Mouse (Mus musculus) brain, embryonic 14.5 days (tissue): ENCODE data around the gene Nfyb. TPM values are rescaled to one million over a fixed set of nuclear protein-coding genes. Genes with fewer than 3 reads are reported as not detected.

ENCODE experiments used
- DNase-seq: peaks from one replicate; pipeline ENCODE4 v3.0.0-alpha.2; 2011; ENCODE audit warnings: low read depth
- CTCF ChIP-seq: fragments of 200-500 bp; IDR thresholded peaks from 2 replicates; pipeline ENCODE4 v1.5.1; 2012; ENCODE audit warnings: inconsistent platforms, mild to moderate bottlenecking, moderate library complexity, borderline replicate concordance; ENCODE audit not compliant: insufficient read depth, insufficient read length; ENCODE audit errors: extremely low read depth
- POLR2A ChIP-seq: fragments of 200-500 bp; IDR thresholded peaks from 2 replicates; pipeline ENCODE4 v1.6.1; 2012; ENCODE audit warnings: mild to moderate bottlenecking, inconsistent platforms, borderline replicate concordance; ENCODE audit not compliant: poor library complexity, insufficient read depth, insufficient read length, severe bottlenecking; ENCODE audit errors: extremely low read depth
- polyA plus RNA-seq: library from polyadenylated mRNA; depleted of rRNA; stranded (reverse); fragments of >200 nt; gene quantifications from 2 replicates; pipeline ENCODE4 v1.2.3, GENCODE M21; 2012

Nfyb gene
- polyA plus RNA-seq, 1 experiment = 55.7 TPM

DNA sequence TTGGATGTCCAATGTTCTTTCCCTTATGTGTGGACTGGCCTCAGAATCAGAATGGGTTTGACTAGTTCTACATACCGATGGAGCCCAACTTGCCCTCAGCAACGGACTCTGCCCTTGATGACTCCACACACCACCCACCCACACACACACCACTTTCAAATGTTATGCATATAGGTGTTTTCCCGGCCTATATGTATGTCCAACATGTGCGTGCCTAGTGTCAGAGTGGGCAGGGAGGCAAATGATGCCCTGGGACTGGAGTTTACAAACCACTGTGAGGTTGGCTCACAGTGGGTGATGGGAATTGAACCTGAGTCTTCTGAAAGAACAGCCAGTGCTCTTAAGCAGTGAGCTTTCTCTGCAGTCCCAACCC, 33.2 kb upstream of the Nfyb start:
- no peak for TF ChIP-seq CTCF
- TF ChIP-seq POLR2A = no peak
- no peak for DNase-seq

DNA sequence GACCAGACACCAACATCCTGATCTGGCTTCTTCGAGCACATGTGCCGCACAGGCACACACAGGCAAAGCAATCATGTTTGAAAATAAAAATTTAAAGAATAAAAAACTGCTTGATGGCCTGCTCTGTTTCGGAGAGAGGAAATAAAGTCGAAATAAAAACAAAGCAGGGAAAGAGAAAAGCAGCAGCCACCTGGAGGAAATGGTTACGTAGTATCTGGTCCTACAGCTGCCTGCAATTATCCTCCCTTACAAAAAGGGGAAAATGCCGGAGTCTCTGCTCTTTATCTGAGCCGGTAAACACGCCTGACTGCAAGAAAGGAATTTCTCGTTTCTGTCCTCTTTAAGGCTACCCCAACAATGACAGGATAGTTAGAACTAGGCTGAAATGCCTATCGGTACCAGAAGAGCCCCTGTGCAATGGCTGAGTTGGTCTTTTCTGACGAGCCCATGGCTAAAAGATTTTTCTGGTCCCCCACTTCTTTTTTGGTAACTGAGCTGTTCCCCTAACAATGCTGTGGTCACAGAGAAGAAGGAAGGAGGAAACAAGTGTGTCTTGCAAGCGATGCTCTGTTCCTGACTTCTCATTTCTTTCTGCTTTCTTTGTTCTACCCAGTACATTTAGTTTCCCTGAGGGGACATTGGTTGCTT, 32.7 kb upstream of the Nfyb start:
- peak; percentile 30 for DNase-seq
- TF ChIP-seq CTCF = no peak

GRCm38 (mm10) chr10:82795767-82796166, 31.8 kb upstream of the Nfyb start:
- TF ChIP-seq CTCF = no peak
- TF ChIP-seq POLR2A = no peak
- peak; percentile 25 for DNase-seq

GRCm38 (mm10) chr10:82795071-82795731, 31.3 kb upstream of the Nfyb start:
- DNase-seq = peak; percentile 84
- TF ChIP-seq POLR2A (no peak), CTCF (peak; percentile 18; the same call in 1 of the 2 replicates)

- no peak for DNase-seq
- no peak for TF ChIP-seq POLR2A
- TF ChIP-seq CTCF = no peak
These were observed 28.4 kb upstream of the Nfyb start for GRCm38 (mm10) chr10:82792311-82792710.

GRCm38 (mm10) chr10:82791713-82792112, 27.8 kb upstream of the Nfyb start:
- no peak for DNase-seq
- TF ChIP-seq CTCF (no peak), POLR2A (no peak)

DNA sequence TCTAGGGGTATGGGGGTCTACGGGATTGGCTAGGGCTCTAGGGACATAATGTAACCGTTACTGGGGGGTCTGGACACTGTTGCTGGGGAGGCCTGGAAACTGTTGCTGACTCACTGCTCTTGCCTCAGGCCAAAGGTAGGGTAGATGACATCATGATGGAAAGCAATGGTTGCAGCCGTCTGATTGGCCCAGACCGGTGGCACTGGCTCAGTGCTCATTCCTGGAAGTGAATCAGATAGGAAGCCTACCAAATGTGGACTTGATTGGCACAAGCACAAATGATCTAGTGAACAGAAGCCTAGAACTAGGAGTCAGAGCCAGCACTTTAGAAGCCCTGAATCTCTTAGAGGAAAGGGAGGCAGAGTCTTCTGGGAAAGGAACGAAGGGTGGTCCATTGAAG, 26.6 kb upstream of the Nfyb start:
- TF ChIP-seq CTCF (no peak), POLR2A (no peak)
- no peak for DNase-seq

GRCm38 (mm10) chr10:82789181-82789580, 25.2 kb upstream of the Nfyb start:
- TF ChIP-seq CTCF (no peak), POLR2A (no peak)
- DNase-seq = no peak

GRCm38 (mm10) chr10:82782472-82782871, 18.5 kb upstream of the Nfyb start:
- TF ChIP-seq CTCF (no peak), POLR2A (no peak)
- DNase-seq = no peak

- TF ChIP-seq CTCF = no peak
- TF ChIP-seq POLR2A = no peak
- DNase-seq = no peak
These were observed 16.9 kb upstream of the Nfyb start for GRCm38 (mm10) chr10:82780816-82781215.

DNA sequence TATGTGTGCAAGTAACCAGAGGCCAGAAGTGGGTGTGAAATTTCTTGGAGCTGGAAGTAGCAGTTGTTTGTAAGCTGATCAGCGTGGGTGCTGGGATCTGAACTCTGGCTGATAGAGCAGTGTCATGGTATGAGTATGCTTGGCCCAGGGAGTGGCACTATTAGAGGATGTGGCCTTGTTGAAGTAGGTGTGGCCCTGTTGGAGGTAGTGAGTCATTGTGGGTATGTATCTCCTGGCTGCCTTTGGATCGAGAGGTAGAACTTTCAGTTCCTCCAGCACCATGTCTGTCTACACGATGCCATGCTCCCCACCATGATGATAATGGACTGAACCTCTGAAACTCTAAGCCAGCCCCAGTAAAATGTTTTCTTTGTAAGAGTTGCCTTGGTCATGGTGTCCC, 16.4 kb upstream of the Nfyb start:
- no peak for DNase-seq
- TF ChIP-seq CTCF = no peak
- TF ChIP-seq POLR2A = no peak

DNA sequence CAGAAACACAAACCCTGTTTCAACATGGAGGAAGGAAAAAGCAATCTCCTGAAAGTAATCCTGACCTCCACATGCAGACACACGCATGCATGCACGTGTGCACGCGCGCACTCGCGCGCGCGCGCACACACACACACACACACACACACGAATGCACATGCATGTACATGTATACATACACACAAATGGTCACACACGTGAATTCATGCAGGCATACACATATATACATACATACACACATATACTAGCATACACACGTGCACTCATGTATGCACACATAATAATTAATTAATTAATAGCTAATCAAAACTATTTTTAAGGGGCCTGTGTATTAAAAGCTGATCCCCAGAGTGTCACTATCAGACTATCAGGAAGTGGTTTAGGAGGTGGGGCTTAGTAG, 15.9 kb upstream of the Nfyb start:
- DNase-seq = no peak
- no peak for TF ChIP-seq POLR2A
- no peak for TF ChIP-seq CTCF

DNA sequence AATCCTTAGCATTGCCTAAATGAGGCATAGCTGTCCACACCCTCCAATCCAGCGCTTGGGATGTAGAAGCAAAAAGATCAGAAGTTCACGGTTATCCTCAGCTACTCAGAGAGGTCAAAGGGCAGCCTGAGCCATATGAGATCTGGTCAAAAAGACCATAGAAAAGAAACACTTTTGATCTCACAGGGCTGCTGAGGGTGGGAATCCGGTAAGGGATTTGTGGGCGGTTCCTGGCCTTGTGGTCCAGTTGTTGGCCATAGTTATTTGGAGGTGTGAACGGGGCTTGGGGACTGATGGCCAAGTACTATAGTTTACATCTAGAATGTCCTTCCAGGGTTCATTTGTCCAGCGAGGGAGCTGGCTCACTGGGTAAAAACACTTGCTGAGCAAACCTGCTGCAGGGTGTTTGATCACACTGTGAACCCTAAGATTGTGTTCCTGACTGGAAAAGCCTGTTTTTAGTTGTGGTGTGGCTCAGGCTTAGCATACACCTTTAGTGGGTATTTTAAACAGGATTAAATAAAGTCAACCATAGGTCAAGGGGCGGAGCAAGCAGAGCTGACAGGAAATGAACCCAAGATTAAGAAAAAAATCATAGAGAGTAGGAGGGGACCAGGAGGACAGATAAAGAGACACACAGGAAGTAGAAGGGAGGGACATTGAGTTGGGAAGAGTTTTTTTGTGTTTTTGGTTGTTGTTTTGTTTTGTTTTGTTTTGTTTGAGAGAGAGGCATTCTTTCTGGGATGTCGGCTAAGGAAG, 15.0 kb upstream of the Nfyb start:
- no peak for DNase-seq
- TF ChIP-seq POLR2A (no peak), CTCF (no peak)
